Mouse (Mus musculus) thymus, postnatal 25 days (tissue): ENCODE measurements around the gene Parl.

ENCODE experiments used
- DNase-seq: peaks from one replicate; pipeline ENCODE4 v3.0.0; 2022

Gene Parl

DNA sequence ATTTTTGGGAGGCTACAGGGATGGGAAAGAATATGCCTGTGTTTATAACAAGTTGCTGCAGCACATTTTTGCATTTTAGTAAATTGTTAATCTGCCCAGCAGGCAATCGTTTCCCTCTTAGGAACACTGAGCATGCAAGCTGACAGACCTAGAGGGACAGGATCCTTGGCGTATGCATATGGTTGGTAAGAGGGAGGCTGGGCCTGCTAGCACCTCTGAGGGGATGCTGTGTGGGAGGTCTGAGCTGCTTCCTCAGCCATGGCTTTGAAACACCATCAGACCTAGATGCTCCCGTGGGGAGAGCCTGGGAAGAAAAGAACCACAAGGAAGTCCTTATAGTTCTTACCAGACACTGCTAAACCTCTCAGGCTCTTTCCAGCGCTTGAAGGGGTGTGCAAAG lies 67.8 kb downstream of the Parl start:
- no peak for DNase-seq
